Mouse (Mus musculus) lung, postnatal 4 days (tissue): ENCODE results near the gene Ssh2.
A peak's percentile ranks its signal among the peaks of the same experiment; 100 is the strongest.
"Not testable (repeated sequence)": the region's sequence is repeated elsewhere in the genome, so short reads cannot be mapped to it uniquely, and the experiment has no call there.

Source experiments
- DNase-seq, 2 experiments: peaks; one replicate each; pipeline ENCODE4 v3.0.0; 2021

Gene Ssh2

GRCm38 (mm10) chr11:77349698-77350097 is 133.6 kb downstream of the Ssh2 start:
- DNase-seq: no peak

GRCm38 (mm10) chr11:77355055-77355454 is 139.0 kb downstream of the Ssh2 start:
- no peak for DNase-seq

DNA sequence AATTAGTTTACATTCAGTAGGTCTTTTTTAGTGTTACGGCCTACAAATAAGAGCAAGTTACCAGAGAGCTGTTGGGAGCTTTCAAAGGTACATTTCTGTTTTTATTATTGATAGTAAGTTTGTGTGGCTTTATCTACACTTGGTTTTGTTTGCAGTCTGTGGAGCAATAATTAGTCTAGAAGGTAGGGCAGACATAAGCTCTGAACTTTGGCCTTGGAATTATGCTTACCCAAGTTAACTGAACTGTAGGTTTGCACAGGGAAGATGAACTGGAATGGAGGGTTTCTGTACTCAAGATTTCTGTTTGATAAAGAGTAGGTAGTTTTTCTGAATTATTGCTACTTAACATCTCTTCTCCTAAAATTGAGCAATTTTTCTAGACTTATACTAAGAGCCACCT is 141.8 kb downstream of the Ssh2 start:
- DNase-seq: no peak

DNA sequence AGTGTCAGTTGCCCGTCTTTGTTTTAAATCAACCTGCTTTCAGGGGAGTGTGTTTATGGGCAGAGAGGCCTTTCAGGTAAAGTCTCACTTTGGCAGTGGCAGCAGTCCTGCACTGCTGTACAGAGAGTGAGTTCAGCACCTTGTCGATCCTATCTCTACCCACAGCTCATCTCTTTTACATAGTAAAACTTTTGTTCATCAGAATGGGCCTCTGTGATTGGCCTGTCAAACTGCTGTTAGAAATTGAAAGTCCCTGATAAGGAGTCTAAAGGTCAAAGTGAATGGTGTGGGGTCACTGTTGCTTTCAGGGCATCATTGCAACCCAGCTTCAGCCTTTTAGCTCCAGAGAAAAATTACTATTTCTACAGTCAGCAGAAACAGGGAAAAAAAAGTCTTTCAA is 147.4 kb downstream of the Ssh2 start:
- DNase-seq: no peak

- no peak for DNase-seq
These were observed 148.3 kb downstream of the Ssh2 start for GRCm38 (mm10) chr11:77364376-77364775.

GRCm38 (mm10) chr11:77365706-77366386 is 149.8 kb downstream of the Ssh2 start:
- DNase-seq: no peak

DNA sequence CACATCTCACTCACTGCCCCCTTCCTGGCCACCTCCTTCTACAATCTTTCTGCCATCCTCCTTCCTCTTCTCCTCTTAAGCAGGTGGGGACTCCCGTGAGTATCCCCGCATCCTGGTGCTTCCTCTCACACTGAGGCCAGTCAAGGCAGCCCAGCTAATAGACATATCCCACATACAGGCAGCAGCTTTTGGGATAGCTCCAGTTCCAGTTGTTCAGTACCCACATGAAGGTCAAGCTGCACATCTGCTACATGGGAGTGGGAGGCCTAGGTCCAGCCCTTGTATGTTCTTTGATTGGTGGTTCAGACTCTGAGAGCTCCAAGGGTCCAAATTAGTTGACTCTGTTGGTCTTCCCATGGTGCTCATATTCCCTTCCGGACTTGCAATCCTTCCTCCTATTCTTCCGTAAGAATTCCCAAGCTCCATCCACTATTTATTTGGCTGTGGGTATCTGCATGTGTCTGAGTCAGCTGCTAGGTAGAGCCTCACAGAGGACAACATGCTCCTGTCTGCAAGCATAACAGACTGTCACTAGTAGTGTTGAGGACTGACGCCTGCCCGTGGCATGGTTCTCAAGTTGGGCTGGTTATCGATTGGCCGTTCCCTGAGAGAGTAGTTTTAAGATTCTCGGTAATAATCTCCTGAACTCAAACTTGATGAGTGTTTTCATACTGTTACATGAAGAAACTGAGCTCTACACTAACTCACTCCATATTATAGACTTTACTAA is 151.6 kb downstream of the Ssh2 start:
- no peak for DNase-seq

DNA sequence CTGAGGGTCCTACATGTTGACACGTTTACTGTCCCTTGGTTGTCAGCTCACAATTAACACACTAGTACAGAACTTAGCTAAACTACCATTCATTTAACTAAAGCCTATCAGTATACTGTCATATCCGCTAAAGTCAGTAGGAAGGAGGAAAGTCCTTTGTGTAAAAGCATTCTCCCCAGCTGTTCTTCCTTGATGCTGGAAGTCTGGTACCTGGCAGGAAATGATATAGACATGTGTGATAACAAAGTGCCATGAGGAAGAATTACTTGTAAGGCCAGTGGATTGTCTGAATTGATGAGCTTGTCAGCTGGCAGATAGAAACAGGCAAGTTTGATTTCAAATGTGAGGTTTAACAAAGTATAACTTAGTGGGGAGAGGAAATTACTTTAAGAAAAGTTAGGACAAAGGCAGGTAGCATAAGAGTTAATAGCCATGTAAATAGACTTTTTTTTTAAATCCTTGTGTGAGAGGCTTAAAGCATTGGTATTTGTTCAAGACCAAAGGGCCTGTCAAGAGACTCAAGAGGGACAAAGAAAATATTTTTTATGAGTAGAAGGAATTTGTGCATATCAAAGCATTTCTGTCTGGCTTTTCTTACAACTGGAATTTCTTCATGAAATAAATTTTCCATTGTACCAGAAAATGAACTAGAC is 153.2 kb downstream of the Ssh2 start:
- DNase-seq: no peak

DNA sequence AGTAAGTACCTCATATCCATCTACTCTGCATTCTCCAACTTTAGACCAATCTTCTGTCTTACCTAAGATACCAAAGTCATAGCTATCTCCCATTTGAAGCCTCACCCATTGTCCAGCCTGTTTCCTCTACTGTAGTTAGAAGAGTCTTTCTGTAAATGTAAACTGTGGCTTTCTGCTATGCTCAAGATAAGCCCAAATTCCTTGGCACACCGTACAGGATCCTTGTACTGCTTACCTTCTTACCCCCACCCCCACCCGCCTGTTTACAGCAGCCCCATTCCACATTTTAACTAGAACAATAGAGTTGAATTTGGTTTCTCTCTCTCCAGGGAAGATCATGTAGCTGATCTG is 153.7 kb downstream of the Ssh2 start:
- DNase-seq: no peak

DNA sequence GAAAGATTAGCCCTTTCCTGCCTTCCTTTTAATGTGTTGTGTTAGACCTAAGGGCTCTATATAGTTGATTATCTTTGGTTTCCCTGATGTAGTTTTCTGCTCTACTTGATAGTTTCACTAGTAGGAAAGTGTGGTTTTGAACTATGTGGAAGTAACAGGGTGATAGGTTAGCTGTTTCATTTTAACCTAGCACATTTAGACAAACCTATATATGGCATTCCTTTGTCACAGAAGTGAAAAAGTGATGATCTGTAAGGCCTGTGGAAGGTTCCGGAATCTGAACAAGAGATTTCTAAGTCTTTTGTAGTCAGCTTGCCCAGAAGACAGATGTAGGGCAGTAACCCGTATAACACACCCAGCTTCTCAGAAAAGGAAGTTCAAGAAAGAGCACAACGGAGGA is 155.0 kb downstream of the Ssh2 start:
- DNase-seq: no peak

GRCm38 (mm10) chr11:77371696-77372095 is 155.6 kb downstream of the Ssh2 start:
- no peak for DNase-seq

DNA sequence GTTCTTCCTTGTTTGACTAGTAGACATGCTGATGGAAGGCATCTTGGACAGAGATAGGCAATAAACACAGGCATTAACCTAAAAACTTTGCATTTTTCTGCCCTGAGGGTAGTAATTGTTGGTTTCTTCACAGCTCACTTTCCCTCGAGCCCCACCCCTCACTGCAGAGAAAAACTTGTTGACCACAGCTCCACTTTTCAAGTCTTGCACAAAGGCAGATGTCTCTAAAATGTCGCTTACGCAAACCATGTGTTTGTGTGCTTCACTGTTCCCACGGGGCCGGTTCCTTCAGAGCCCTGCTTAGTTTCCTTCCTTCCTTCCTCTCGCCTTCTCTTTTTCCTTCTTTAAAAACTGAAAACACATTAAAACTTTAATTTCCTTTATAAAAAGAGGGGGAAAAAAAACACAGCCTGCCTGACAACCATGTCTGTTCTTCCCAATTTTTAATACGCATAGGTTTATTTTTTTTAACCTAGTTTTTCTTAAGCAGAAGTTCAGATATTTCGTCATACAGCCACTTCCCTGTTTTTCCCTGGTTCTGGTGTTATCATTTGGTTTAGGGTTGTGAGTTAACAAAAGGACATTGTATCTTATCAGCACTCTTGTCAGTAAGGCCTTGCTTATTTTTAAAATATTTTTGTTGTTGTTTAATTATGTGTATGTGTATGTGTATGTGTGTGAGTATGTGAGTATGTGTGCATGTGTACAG is 156.3 kb downstream of the Ssh2 start:
- peak; percentile 64 to 68 for DNase-seq

DNA sequence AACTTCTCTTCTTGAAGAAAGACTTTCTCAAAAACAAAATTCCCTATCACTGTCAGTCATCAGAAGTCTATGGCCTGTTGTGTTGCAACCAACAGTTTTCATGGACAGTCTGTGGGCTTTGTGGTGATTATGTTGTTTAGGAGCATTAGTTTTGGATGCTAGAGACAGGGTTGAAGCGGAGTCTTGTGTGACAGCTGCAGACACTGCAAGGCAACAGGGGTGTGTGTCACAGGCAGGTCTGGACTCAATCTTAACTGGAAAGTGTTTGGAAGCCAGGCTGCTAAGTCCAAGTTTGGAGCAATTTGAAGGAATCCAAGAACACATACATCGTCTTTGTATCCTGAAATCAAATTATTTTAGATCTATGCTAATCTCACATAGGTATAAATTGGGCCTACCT is 162.5 kb downstream of the Ssh2 start:
- DNase-seq: no peak

GRCm38 (mm10) chr11:77381174-77381573 is 165.1 kb downstream of the Ssh2 start:
- DNase-seq: peak in 1 of 2 experiments; percentile 27

GRCm38 (mm10) chr11:77384151-77384550 is 168.1 kb downstream of the Ssh2 start:
- DNase-seq: no peak

DNA sequence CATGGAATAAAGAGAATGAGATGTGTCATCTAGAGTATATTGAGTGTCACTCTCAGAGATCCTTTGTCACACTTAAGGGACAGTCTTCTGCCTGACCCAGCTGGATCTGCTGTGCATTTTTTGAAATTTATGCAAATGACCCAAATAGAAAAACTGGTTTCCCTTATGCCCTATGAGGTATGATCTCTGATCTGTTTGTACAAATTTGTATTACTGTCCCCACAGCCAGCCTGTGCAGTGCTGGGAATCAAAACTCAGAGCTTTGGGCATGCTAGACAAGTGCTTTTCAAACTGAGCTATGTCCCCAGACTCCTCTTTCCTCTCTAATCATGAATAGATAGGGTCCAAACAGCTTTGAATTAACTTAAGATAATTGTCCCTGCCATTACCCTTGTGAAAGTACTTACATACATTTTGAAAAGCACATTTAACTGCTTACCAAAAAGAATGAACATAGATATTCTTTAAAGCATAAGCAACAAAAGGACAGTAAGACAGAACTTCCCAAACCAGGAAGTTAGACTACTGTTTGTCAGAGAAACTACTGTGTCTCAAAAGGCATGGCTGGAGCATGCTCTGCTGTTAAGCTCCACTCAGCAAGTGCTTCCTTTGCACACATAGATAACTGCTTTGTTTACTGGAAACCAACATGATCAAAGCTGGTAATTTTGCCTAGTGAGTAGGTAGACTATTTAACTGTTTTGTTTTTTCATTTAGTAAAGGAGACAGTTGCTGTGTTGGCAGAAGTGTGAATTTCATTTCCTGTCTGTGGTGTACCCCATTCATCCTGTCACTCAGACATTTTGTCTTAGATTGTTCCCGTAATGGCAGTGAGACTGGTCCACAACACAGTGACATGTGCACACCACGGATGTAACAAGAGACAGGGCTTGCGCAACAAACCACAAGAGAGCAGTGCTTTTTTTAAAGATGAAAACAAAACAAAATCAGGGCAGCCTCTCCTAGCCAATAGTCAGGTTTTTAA is 169.9 kb downstream of the Ssh2 start:
- DNase-seq: peak; percentile 46 to 64

DNA sequence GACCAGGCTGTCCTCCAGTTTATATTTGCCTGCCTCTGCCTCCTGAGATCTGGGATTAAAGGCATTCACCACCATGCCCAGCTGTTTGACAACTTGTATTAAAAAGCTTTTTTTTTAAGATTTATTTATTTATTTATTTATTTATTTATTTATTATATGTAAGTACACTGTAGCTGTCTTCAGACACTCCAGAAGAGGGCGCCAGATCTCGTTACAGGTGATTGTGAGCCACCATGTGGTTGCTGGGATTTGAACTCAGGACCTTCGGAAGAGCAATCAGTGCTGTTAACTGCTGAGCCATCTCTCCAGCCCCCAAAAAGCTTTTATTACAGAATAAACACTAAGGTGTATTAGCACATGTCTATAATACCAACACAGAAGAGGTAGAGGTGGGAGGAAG is 172.1 kb downstream of the Ssh2 start:
- not testable (repeated sequence) for DNase-seq

- DNase-seq: no peak
These were observed 179.5 kb downstream of the Ssh2 start for GRCm38 (mm10) chr11:77395539-77395938.

- DNase-seq: no peak
These were observed 186.4 kb downstream of the Ssh2 start for GRCm38 (mm10) chr11:77402508-77402907.

DNA sequence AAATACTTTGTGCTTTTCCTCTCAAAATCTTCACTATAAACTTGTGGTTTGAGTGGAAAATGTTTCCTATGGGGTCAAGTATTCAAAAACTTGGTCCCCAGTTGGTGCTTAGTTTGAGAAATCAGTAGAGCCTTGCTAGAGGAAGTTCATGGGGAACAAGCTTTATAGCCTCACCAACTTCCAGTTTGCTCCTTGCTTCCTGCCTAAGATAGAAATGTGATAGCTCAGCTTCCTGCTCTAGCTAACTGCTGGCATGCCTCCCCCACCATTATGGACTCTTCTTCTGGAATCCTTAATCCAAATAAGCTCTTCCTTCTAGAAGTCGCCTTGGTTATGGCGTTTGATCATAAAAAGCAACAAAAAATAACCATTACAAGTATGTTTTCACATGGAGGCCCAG is 190.2 kb downstream of the Ssh2 start:
- no peak for DNase-seq

GRCm38 (mm10) chr11:77409879-77410278 is 193.8 kb downstream of the Ssh2 start:
- DNase-seq: peak; percentile 78 to 80

DNA sequence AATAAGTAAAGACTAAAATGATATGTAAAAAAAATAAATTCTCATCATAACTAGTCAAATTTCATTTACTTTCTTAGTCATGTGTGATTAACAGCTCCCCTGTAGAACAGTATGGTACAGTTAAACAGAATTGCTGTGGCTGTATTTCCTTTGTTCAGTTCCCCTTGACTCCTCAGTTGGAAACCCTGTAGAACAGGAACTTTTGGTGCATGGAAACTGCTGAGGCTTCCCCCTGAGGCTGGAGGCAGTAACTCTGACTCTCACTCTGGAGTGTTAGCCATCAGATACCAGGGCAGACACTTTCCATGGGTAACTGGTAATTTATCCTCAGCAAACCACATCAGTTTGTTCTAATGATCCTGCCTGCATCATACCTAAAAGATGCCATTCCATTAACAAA is 195.2 kb downstream of the Ssh2 start:
- no peak for DNase-seq
